In genomic region chr8:79381771-79382170, GRCm38 (mm10) we compare ENCODE assay signal across 12 mouse cellular contexts. TPM values are rescaled to one million over a fixed set of nuclear protein-coding genes. Genes with fewer than 3 reads are reported as not detected.
A peak's percentile ranks its signal among the peaks of the same experiment; 100 is the strongest.
DNase-seq lines count a peak whose midpoint lies in the region; ATAC-seq and TF ChIP-seq lines count a peak whose summit lies in the region.
"Had no signal": no experiment of that assay in that cellular context is flagged by ENCODE, and none has a peak within 500 bp of the region (broad histone marks: within the 10 kb centered on the region; RNA-seq: fewer than 3 reads in every experiment).

No protein-coding gene starts in this region.

- H3K27ac ChIP-seq in heart, postnatal 0 days (ENCODE audit: low read depth): no peak overlapping the region
- H3K27ac ChIP-seq in neural tube, embryonic 12.5 days: no peak overlapping the region
- no peak overlapping the region for H3K27ac ChIP-seq in forebrain, postnatal 0 days (ENCODE audit: low read depth, low read length)
- H3K27ac ChIP-seq: liver, embryonic 15.5 days had no signal

- peaks cover 35% of the 10 kb centered on the region for H3K4me1 ChIP-seq in heart, postnatal 0 days (ENCODE audit: control insufficient read depth, insufficient read depth)
- peaks cover 41% of the 10 kb centered on the region for H3K4me1 ChIP-seq in neural tube, embryonic 12.5 days
- 0 out of 2 replicates have a peak, but pooled peaks cover 20% of the 10 kb centered on the region for H3K4me1 ChIP-seq in forebrain, postnatal 0 days (ENCODE audit: insufficient read depth)

- H3K27me3 ChIP-seq in heart, postnatal 0 days (ENCODE audit: control insufficient read depth, insufficient read depth, low read length): no peaks in the 10 kb centered on the region
- no peaks in the 10 kb centered on the region for H3K27me3 ChIP-seq in neural tube, embryonic 12.5 days (replicated peaks)
- H3K27me3 ChIP-seq in forebrain, postnatal 0 days (ENCODE audit: insufficient read depth, low read length): no peaks in the 10 kb centered on the region

- 37% methylated on average over 6 of the region's 6 CpGs for WGBS in heart, postnatal 0 days
- 56% methylated on average over 6 of the region's 6 CpGs for WGBS in neural tube, embryonic 12.5 days
- WGBS in forebrain, postnatal 0 days: 35% methylated on average over 6 of the region's 6 CpGs

- intact Hi-C loops in heart, postnatal 10 days (cut with DNase I): loop anchor here (5.0 to 10.0 kb wide), 2 partner anchors 84 to 1313 kb away; no protein-coding TSS in a partner anchor

- no peak overlapping the region for H3K9ac ChIP-seq in heart, postnatal 0 days (replicated peaks; ENCODE audit: low read depth, low read length)
- no peak overlapping the region for H3K9ac ChIP-seq in neural tube, embryonic 12.5 days
- H3K9ac ChIP-seq in forebrain, postnatal 0 days: no peak overlapping the region
- H3K9ac ChIP-seq: liver, embryonic 15.5 days had no signal

- ATAC-seq in heart, postnatal 0 days (ENCODE audit: insufficient read depth, low read depth): peak; percentile 62
- peak; percentile 44; the same call in 1 of the 2 replicates for ATAC-seq in neural tube, embryonic 12.5 days (ENCODE audit: low FRiP score, low read depth)
- peak; percentile 23; the same call in 1 of the 2 replicates for ATAC-seq in forebrain, postnatal 0 days

- H3K4me3 ChIP-seq in heart, postnatal 0 days (ENCODE audit: low read depth, low read length): no peak overlapping the region
- no peak overlapping the region for H3K4me3 ChIP-seq in neural tube, embryonic 12.5 days
- no peak overlapping the region for H3K4me3 ChIP-seq in forebrain, postnatal 0 days (ENCODE audit: low read depth, low read length)
- H3K4me3 ChIP-seq: liver, embryonic 15.5 days; myocyte had no signal

- 0 out of 2 replicates have a peak overlapping the region, but pooled peaks have one; percentile 0 for H3K4me2 ChIP-seq in heart, postnatal 0 days (ENCODE audit: low read depth, low read length)
- H3K4me2 ChIP-seq in neural tube, embryonic 12.5 days (replicated peaks): no peak overlapping the region
- H3K4me2 ChIP-seq in forebrain, postnatal 0 days (ENCODE audit: low read depth): no peak overlapping the region
- H3K4me2 ChIP-seq: liver, embryonic 15.5 days had no signal

- no peak for DNase-seq in heart, postnatal 0 days (ENCODE audit: low spot score)
- DNase-seq in heart, postnatal 10 days: no peak
- DNase-seq in neural tube, embryonic 10.5 days (ENCODE audit: extremely low spot score, low spot score): no peak
- no peak for DNase-seq in forebrain, postnatal 0 days
- peak; percentile 24 for DNase-seq in mesoderm, embryonic 11.5 days (ENCODE audit: low read depth, low spot score)
- DNase-seq in cerebellum, adult 11 months: no peak
- no peak for DNase-seq in Muller cell, postnatal 12 days (ENCODE audit: inconsistent ontology term)
- DNase-seq: right cerebral cortex, postnatal 25 days; thymus, postnatal 4 days had no signal

- H3K9me3 ChIP-seq in heart, postnatal 0 days (replicated peaks; ENCODE audit: control insufficient read depth, low read length): no peaks in the 10 kb centered on the region
- no peaks in the 10 kb centered on the region for H3K9me3 ChIP-seq in neural tube, embryonic 12.5 days
- H3K9me3 ChIP-seq in forebrain, postnatal 0 days (ENCODE audit: low read length): no peaks in the 10 kb centered on the region
- H3K9me3 ChIP-seq: liver, embryonic 15.5 days had no signal

- TF ChIP-seq EP300 in heart, postnatal 0 days (IDR thresholded peaks at IDR 0.05; ENCODE audit: low read depth): peak; percentile 49; the same call in 1 of the 2 replicates

- H3K36me3 ChIP-seq in heart, postnatal 0 days (replicated peaks; ENCODE audit: control insufficient read depth, insufficient read depth, low read length): no peaks in the 10 kb centered on the region; the same call in 1 of the 2 replicates
- peaks cover 4% of the 10 kb centered on the region; the same call in 1 of the 2 replicates for H3K36me3 ChIP-seq in neural tube, embryonic 12.5 days
- no peaks in the 10 kb centered on the region for H3K36me3 ChIP-seq in forebrain, postnatal 0 days (ENCODE audit: insufficient read depth)
- H3K36me3 ChIP-seq: liver, embryonic 15.5 days had no signal

- no peak for TF ChIP-seq CTCF in heart, postnatal 0 days (IDR thresholded peaks at IDR 0.05; ENCODE audit: low read depth)
- no peak for TF ChIP-seq CTCF in forebrain, postnatal 0 days (IDR thresholded peaks at IDR 0.05; ENCODE audit: low read depth)

RNA-seq across cellular contexts. Expression of gene Smad1, which starts 17.5 kb away (rescaled TPM):
- total RNA-seq in heart, postnatal 0 days (2014; rRNA removed; ENCODE audit: low replicate concordance): 22.8 and 31.5 TPM in 2 replicates
- 13.4 and 14.0 TPM in 2 replicates for polyA plus RNA-seq in heart, postnatal 0 days (2015; fragmentation: Nextera tagmentation; extraction: Ambion mirVana)
- total RNA-seq in heart, postnatal 10 days (2021): 10 to 100 TPM; 32.7 to 33.8 TPM
- polyA plus RNA-seq in neural tube, embryonic 12.5 days (2016; fragmentation: Nextera tagmentation; extraction: Ambion mirVana): 71.9 and 85.8 TPM in 2 replicates
- total RNA-seq in forebrain, postnatal 0 days (2014; rRNA removed): 62.6 and 80.1 TPM in 2 replicates
- polyA plus RNA-seq in forebrain, postnatal 0 days (2015; fragmentation: Nextera tagmentation; extraction: Ambion mirVana): 49.7 and 57.1 TPM in 2 replicates
